Mouse (Mus musculus) olfactory bulb, adult 2 months (tissue): ENCODE results near the gene Fmn2.

Source experiments
- CTCF ChIP-seq: fragments of 200-500 bp; IDR thresholded peaks from 2 replicates; pipeline ENCODE4 v1.5.1; 2012; ENCODE audit warnings: low read depth, mild to moderate bottlenecking, low read length, moderate library complexity; ENCODE audit not compliant: insufficient read depth
- POLR2A ChIP-seq: fragments of 200-500 bp; IDR thresholded peaks from 2 replicates; pipeline ENCODE4 v1.6.1; 2012; ENCODE audit warnings: mild to moderate bottlenecking, low read depth, low read length, moderate library complexity; ENCODE audit not compliant: insufficient read depth

DNA sequence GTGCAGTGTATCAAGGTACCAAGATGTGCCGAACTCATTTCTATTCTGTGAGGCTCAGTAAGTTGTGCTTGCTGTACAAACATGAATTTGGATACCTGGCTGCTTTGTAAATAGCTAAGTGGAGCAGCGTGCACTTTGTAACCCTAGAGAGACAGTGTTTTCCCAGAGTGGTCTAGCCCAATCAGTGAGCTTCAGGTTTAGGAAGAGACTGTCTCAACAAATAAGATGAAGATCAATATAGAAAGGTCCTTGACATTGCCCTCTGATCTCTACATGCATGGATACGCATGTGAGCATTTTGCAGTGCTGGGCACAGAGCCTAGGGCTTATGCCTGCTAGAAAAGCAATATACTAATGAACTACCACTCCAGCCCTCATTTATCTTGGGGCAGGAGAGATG lies 67.0 kb downstream of the Fmn2 start:
- TF ChIP-seq CTCF: no peak
- no peak for TF ChIP-seq POLR2A
